Mouse (Mus musculus) embryo, embryonic 10 days (tissue): Measurements from ENCODE around the gene Glyatl3.

Experiments used
- DNase-seq: peaks from one replicate; pipeline ENCODE4 v3.0.0-alpha.2; 2015; ENCODE audit warnings: low spot score

The Glyatl3 gene

DNA sequence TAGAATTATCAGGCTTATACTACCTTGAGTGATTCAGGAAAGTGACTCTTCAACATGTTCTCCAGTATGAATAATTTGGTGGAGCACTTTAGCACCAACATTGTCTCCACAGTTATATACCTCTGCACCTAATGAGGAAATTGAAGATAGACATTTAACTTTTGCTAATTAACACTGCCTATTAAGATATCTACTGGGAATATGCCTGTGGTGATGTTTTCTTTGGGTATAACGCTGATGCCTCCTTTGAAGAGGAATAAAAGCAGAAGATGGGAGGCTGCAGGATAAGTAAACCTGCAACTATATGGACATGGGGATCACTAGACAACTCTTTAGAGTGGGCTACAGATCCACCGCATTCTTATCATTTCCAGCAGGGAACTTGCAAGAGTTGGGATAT, at the start of gene Glyatl3:
Glyatl3 (minus strand) TSS at position 101 of the 400 bp plus-strand sequence.
- no peak for DNase-seq

- no peak for DNase-seq
Measured at GRCm38 (mm10) chr17:40948518-40948917, 34.4 kb upstream of the Glyatl3 start.

- peak; percentile 99 for DNase-seq
Measured at GRCm38 (mm10) chr17:40934420-40935231, 20.5 kb upstream of the Glyatl3 start, which contains the start of the genes Mut and Cenpq. TSS of gene Mut (plus strand) at chr17:40934685. TSS of gene Cenpq (minus strand) at chr17:40935047.

GRCm38 (mm10) chr17:40933985-40934384, 19.8 kb upstream of the Glyatl3 start:
- no peak for DNase-seq

DNA sequence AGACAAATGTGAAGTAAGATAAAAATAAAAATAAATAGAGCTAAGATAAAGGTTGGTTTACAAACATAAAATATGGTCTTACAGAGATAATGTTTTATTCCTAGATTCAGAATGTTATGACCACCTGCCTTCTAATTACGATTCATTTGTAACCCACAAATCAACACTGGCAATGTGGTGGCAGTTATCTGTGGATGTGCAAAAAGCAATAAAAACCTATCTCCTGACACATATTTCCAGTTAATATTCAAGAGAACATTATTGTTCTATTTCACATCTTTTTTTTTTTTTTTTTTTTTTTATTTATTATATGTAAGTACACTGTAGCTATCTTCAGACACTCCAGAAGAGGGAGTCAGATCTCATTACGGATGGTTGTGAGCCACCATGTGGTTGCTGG, 1.3 kb upstream of the Glyatl3 start:
- DNase-seq: no peak

DNA sequence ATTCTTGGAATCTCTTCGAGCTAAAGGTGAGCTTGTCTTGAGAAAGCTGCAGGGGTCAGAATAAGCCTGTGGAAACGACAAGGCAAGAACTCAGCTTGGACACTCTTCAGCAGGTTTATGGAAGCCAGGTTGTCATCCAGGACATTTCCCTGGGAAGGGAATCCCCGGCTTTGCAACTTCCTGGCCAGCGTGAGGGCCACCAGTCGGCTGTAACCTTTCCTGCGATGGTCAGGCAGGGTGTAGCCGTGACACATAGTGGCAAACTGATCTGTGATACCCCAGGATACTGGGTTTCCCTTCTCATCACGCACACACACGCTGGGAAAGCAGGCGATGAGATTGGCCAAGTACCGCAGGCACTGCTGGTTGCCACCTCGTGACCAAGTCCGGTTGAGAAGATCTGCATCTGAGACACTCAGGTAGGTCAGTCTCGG, 9.4 kb downstream of the Glyatl3 start:
- DNase-seq: peak; percentile 21

DNA sequence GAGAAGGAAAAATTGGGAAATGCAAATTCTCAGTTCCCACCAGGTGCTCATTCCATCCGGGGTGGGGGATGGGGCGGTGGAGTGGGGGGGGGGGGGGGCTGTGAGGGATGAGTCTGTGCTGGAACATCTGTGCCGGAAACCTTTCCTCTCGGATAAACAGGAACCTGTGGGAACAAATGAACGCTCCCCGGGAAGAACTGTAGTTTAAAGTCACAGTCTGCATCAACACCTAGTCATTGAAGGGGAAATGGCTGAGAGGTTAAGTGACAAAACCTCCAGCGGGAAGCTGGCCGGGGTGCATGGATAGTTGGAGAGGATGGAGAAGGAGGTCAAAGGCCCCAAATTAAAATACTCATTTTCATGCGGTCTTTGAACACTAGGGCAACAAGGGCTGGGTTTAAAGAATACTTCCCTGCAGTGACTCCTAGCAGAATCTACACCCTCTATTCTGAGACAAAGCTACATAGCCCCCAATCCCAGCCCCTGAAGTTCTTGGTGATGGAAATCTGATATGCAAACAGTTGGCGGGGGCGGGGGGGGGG, 10.0 kb downstream of the Glyatl3 start:
- DNase-seq: peak; percentile 10

GRCm38 (mm10) chr17:40903345-40903744, 10.8 kb downstream of the Glyatl3 start:
- no peak for DNase-seq

DNA sequence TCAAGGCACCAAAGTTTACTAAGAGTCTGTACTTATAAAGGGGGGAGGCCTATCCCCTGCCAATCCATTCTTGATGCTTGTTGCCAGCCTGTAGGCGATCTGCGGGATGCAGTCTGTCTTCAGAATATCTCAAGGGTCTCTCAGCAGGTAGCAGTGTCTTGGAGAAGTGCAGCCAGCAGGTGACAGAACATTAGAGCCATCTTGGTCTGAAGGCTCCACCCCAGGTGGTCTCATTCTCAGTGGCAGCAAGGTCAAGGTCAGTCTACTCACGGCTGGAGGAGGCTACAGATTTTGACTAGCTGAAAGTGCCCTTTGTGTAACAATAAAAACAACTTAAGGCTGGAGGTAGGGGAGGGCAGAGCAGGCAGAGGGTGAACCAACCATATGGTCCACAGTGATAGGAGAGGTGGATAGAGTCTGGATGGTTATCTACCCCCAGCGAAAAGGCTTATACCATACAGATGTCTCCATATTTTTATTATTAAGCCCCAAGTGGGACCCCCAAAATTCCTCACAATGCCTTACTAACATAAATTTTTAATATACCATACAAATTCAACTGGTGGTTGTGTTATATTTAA, 14.3 kb downstream of the Glyatl3 start:
- no peak for DNase-seq

GRCm38 (mm10) chr17:40896863-40897262, 17.3 kb downstream of the Glyatl3 start:
- DNase-seq: peak; percentile 54

DNA sequence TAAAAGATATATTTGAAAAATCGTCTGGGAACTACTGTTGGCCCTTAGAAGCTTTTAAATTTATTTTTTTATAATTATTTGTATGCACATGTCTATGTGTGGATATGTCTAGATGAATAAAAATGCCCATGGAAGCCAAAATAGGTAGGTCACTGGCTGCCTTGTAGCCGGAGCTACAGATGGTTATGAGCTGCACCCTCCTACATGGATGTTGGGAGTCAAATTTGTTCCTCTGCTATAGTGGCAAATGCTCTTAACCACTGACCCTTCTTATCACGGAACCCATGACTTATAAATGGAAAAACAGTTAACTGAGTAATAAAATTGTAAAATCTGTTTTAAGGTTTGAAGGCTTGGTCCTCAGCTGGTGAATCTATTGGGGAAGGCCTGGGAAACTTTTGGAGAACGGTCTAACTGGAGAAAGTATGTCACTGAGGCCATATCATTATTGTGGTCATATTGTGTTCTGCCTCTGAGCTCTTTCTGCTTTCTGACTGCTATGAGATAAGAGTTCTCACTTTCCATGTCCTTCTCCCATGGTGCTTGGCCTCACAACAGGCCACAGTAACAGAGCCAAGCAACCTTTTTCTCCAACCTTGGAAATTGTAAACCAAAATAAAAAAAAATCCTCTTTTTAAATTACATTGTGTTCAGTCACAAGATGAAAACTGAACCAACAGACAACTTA, 26.2 kb downstream of the Glyatl3 start:
- no peak for DNase-seq

DNA sequence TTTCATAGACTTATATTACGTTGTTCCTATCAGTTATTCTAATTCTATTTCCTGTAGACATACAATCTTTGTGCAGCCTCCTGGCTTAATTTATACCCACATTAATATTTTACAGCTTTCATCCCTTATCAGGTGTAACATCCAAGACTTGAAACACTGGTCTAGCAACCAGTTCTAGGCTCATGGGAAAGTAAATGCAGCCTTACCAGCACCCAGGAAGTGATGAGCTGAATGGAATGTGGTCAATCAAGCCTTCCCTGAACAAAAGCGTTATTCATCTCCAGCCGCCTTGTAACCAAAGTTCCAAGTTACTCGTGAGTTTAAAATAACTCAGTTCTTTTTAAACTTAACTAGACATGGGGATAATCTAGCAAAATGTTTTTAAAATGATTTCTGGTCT, 29.0 kb downstream of the Glyatl3 start:
- no peak for DNase-seq

- no peak for DNase-seq
Measured at GRCm38 (mm10) chr17:40882172-40882571, 32.0 kb downstream of the Glyatl3 start.

- peak; percentile 78 for DNase-seq
Measured at GRCm38 (mm10) chr17:40879924-40880691, 34.0 kb downstream of the Glyatl3 start, which contains the start of gene 9130008F23Rik. TSS of gene 9130008F23Rik (minus strand) at chr17:40880559.

DNA sequence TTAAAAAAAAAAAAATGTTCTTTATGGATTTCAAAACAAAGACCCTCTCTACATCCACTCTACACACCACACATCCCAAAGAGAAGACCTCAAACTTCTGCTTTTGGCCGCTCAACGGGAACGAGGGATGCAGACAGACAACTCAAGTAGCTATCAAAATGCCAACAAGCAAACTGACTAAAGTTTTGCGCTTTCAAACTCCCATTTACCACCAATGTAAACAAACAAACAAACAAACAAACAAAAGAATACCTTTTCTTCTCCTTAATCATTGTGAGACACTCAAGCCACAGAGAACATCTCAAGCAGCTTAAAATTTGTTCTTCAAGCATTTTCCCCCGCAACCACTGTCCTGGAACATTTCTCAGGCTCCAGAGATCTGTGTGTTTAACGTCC, 34.6 kb downstream of the Glyatl3 start:
- DNase-seq: no peak

DNA sequence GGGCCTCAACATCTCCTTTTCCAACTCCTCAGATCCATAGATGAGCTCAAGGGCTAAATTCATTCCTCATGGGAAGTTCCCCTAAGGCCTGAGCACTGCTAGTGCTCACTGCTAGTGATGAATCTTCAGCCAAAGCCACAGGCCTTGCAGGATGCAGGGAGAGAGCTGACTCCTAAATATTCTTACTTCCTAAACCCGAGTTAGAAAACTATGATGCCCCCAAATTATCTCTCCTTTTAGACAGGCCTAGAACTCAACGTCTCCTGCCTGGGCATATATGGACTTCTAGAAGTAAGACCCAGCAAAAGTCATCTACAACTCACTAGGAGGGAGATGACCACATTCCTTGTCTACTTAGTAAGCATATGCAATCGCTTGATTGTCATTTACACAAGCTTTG, 36.4 kb downstream of the Glyatl3 start:
- no peak for DNase-seq

GRCm38 (mm10) chr17:40875568-40875967, 38.6 kb downstream of the Glyatl3 start:
- DNase-seq: no peak

DNA sequence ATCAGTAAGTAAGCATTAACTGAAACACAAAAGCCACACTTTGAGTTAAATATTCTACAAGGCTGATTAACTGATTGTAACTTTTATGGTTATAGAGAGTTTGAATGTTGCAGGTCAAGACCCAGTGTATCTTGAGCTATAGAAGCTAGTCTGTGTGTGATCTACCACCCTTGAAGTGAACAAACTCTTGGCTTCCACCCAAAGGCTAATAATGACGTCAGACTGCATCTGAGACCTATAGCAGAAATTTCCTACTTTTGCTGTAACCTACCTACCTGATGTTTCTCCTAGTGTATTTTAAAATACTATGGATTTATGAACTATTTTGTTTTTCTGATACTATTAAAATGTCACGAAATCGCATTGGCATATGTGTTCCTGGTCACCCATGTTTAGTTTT, 39.4 kb downstream of the Glyatl3 start:
- no peak for DNase-seq

DNA sequence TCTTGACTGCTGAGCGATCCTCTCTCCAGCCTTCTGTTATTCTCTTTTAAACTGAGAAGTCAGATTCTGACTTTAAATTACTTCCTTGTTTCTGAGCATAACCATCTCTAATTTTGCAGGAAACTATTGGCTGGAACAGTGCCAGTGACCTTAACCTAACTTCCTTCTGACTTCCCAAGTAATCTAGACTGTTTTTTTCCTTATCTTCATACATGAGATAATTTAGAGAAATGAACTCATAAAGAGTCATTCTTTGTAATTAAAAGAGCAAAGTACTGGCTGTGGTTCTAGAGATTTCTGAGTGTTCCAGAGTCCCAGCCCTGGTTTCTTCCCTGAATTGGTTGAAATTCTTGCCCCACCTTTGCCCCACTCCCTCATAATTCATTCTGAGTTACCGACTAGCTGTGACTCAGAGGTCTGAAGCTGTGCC, 40.6 kb downstream of the Glyatl3 start:
- peak; percentile 20 for DNase-seq

DNA sequence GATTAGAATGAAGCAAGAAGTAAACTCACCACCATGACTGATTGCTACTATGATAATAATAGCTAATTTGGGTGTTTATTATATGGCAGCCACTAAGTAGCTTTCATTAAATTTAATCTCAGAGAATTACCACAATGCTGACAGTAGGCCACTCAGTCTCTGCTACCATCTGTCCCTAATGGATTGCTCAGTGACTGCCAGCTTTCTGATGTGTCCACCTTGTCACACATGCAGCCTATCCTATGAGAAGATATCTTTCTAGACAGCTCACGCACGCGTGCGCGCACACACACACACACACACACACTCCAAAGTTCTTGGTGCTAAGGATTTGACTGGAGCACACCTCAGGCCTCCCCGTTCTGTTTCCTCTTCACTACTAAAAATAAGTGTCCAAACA, 41.5 kb downstream of the Glyatl3 start:
- no peak for DNase-seq

DNA sequence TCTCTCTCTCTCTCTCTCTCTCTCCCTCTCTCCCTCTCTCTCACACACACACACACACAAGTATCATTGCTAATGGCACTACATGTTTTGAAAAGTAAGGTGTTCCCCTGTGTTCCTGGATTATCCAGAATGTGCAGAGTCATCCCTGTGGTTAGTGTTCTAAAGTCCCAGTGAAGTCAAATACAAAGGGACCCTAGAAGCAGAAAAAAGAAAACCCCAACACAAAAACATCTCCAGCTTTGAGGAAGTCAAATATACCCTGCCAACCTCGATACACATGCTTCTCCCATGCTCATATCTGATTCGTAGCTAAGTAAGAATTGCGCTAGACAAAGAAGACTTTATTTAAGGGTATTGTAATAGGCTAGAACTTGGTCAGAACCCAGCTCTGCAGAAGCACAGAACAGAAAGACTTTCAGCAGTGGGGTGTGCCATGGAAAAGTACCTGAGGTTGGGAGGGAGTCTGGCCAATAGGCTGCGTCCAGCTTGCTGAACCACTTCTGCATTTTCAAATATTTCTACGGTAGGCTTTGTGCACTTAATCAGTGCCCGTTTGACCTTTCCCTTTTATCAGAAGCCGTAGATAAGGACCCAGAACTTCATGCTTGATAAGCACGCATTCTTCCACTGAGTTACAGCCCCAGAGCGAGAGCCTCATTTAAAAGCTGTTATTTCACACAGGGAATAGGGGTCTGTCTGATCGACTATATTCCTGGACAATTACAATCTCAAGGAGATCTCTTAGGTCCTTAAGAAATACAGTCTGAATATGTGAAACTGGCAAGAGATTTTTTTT, 45.0 kb downstream of the Glyatl3 start:
- no peak for DNase-seq
